Comparison of ENCODE assay signal across 27 mouse cellular contexts in the genomic region with DNA sequence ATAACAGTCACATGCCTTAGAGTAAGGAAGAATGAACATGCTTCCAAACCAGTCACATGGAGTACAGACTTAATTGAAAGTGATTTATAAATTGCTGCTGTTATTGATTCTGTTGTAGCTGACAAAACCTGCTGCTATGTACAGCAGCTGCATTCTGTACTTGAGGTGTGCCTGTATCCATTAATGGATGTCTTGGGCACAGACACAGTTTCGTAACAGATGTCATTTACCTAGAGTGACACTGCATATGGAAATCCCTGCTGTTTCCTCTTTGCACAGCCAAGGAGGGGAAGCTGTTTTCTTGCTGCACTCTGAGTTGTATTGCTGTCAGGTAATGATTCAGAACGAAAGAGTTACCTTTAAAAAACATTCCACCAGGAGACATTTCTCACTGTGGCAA.
A peak's percentile ranks its signal among the peaks of the same experiment; 100 is the strongest.
DNase-seq lines count a peak whose midpoint lies in the region; ATAC-seq and TF ChIP-seq lines count a peak whose summit lies in the region.
"Had no signal": no experiment of that assay in that cellular context is flagged by ENCODE, and none has a peak within 500 bp of the region (broad histone marks: within the 10 kb centered on the region; RNA-seq: fewer than 3 reads in every experiment).

No protein-coding gene starts in this region.

- H3K4me2 ChIP-seq in hindbrain, embryonic 13.5 days, result no peak overlapping the region
- H3K4me2 ChIP-seq in hindbrain, embryonic 12.5 days (replicated peaks), result no peak overlapping the region
- no peak overlapping the region for H3K4me2 ChIP-seq in neural tube, embryonic 14.5 days (ENCODE audit: low read depth, low read length)
- H3K4me2 ChIP-seq in neural tube, embryonic 15.5 days, result no peak overlapping the region
- H3K4me2 ChIP-seq in forebrain, embryonic 15.5 days (replicated peaks), result no peak overlapping the region
- no peak overlapping the region for H3K4me2 ChIP-seq in hindbrain, postnatal 0 days (ENCODE audit: low read depth, low read length)
- H3K4me2 ChIP-seq: embryonic facial prominence, embryonic 13.5 days; heart, embryonic 11.5 days; kidney, embryonic 15.5 days; limb, embryonic 15.5 days; lung, embryonic 14.5 days had no signal

- WGBS in hindbrain, embryonic 13.5 days, result 63% methylated on average over 2 of the region's 2 CpGs
- WGBS in hindbrain, embryonic 12.5 days, result 81% methylated on average over 2 of the region's 2 CpGs
- WGBS in neural tube, embryonic 14.5 days, result 66% methylated on average over 2 of the region's 2 CpGs
- 55% methylated on average over 2 of the region's 2 CpGs for WGBS in neural tube, embryonic 15.5 days
- WGBS in forebrain, embryonic 15.5 days, result 58% methylated on average over 2 of the region's 2 CpGs
- WGBS in hindbrain, postnatal 0 days, result 54% methylated on average over 2 of the region's 2 CpGs

- no peak for DNase-seq in hindbrain, postnatal 0 days (ENCODE audit: low spot score)
- DNase-seq: adrenal gland, adult 8-10 months; cerebellum, adult 8-10 months; cerebellum, postnatal 36 days; embryo, embryonic 11 days; gastrocnemius, postnatal 10 days; heart, adult 11 months; kidney, postnatal 36 days; left cerebral cortex, postnatal 4 days; lung, embryonic 14.5 days; midbrain, embryonic 14.5 days; right cerebral cortex, postnatal 4 days; thymus, postnatal 25 days had no signal

- H3K36me3 ChIP-seq in hindbrain, embryonic 13.5 days, result no peaks in the 10 kb centered on the region
- H3K36me3 ChIP-seq in hindbrain, embryonic 12.5 days, result no peaks in the 10 kb centered on the region
- no peaks in the 10 kb centered on the region for H3K36me3 ChIP-seq in neural tube, embryonic 14.5 days (ENCODE audit: control insufficient read depth, insufficient read depth, low read length)
- no peaks in the 10 kb centered on the region for H3K36me3 ChIP-seq in neural tube, embryonic 15.5 days
- H3K36me3 ChIP-seq in forebrain, embryonic 15.5 days, result no peaks in the 10 kb centered on the region
- no peaks in the 10 kb centered on the region for H3K36me3 ChIP-seq in hindbrain, postnatal 0 days (ENCODE audit: insufficient read depth, low read length)
- H3K36me3 ChIP-seq: embryonic facial prominence, embryonic 13.5 days; kidney, embryonic 15.5 days; limb, embryonic 15.5 days had no signal

- no peaks in the 10 kb centered on the region for H3K4me1 ChIP-seq in hindbrain, embryonic 13.5 days (replicated peaks)
- H3K4me1 ChIP-seq in hindbrain, embryonic 12.5 days, result no peaks in the 10 kb centered on the region
- H3K4me1 ChIP-seq in neural tube, embryonic 14.5 days (ENCODE audit: control insufficient read depth, insufficient read depth, low read length), result no peaks in the 10 kb centered on the region
- no peaks in the 10 kb centered on the region for H3K4me1 ChIP-seq in neural tube, embryonic 15.5 days
- H3K4me1 ChIP-seq in forebrain, embryonic 15.5 days, result no peaks in the 10 kb centered on the region
- no peaks in the 10 kb centered on the region for H3K4me1 ChIP-seq in hindbrain, postnatal 0 days (ENCODE audit: insufficient read depth, low read length)
- H3K4me1 ChIP-seq: embryonic facial prominence, embryonic 13.5 days; kidney, embryonic 15.5 days; limb, embryonic 15.5 days had no signal

- TF ChIP-seq CTCF in hindbrain, postnatal 0 days (IDR thresholded peaks at IDR 0.05; ENCODE audit: low read depth), result no peak

- H3K4me3 ChIP-seq in hindbrain, embryonic 13.5 days, result no peak overlapping the region
- no peak overlapping the region for H3K4me3 ChIP-seq in hindbrain, embryonic 12.5 days
- no peak overlapping the region for H3K4me3 ChIP-seq in neural tube, embryonic 14.5 days (ENCODE audit: low read depth, low read length)
- no peak overlapping the region for H3K4me3 ChIP-seq in neural tube, embryonic 15.5 days (replicated peaks)
- no peak overlapping the region for H3K4me3 ChIP-seq in forebrain, embryonic 15.5 days
- H3K4me3 ChIP-seq in hindbrain, postnatal 0 days (ENCODE audit: low read length), result no peak overlapping the region
- H3K4me3 ChIP-seq: embryonic facial prominence, embryonic 13.5 days; kidney, embryonic 15.5 days; limb, embryonic 15.5 days; myocyte had no signal

- H3K9me3 ChIP-seq in hindbrain, embryonic 13.5 days, result no peaks in the 10 kb centered on the region
- no peaks in the 10 kb centered on the region for H3K9me3 ChIP-seq in hindbrain, embryonic 12.5 days (replicated peaks)
- H3K9me3 ChIP-seq in neural tube, embryonic 14.5 days (ENCODE audit: control insufficient read depth, low read length), result no peaks in the 10 kb centered on the region
- H3K9me3 ChIP-seq in neural tube, embryonic 15.5 days (replicated peaks), result no peaks in the 10 kb centered on the region
- H3K9me3 ChIP-seq in forebrain, embryonic 15.5 days, result no peaks in the 10 kb centered on the region
- no peaks in the 10 kb centered on the region for H3K9me3 ChIP-seq in hindbrain, postnatal 0 days (ENCODE audit: low read length)
- H3K9me3 ChIP-seq: embryonic facial prominence, embryonic 13.5 days; kidney, embryonic 15.5 days; limb, embryonic 15.5 days had no signal

- no peaks in the 10 kb centered on the region for H3K27me3 ChIP-seq in hindbrain, embryonic 13.5 days
- H3K27me3 ChIP-seq in hindbrain, embryonic 12.5 days, result no peaks in the 10 kb centered on the region
- H3K27me3 ChIP-seq in neural tube, embryonic 14.5 days (ENCODE audit: control insufficient read depth, insufficient read depth, low read length), result no peaks in the 10 kb centered on the region
- no peaks in the 10 kb centered on the region for H3K27me3 ChIP-seq in neural tube, embryonic 15.5 days (replicated peaks)
- no peaks in the 10 kb centered on the region for H3K27me3 ChIP-seq in forebrain, embryonic 15.5 days
- H3K27me3 ChIP-seq in hindbrain, postnatal 0 days (ENCODE audit: insufficient read depth, low read length), result no peaks in the 10 kb centered on the region
- H3K27me3 ChIP-seq: embryonic facial prominence, embryonic 13.5 days; kidney, embryonic 15.5 days; limb, embryonic 15.5 days had no signal

- no peak overlapping the region for H3K9ac ChIP-seq in hindbrain, embryonic 13.5 days
- H3K9ac ChIP-seq in hindbrain, embryonic 12.5 days, result no peak overlapping the region
- no peak overlapping the region for H3K9ac ChIP-seq in neural tube, embryonic 14.5 days (replicated peaks; ENCODE audit: low read depth, low read length)
- no peak overlapping the region for H3K9ac ChIP-seq in neural tube, embryonic 15.5 days (replicated peaks)
- H3K9ac ChIP-seq in forebrain, embryonic 15.5 days (replicated peaks), result no peak overlapping the region
- no peak overlapping the region for H3K9ac ChIP-seq in hindbrain, postnatal 0 days (replicated peaks; ENCODE audit: low read length)
- H3K9ac ChIP-seq: embryonic facial prominence, embryonic 13.5 days; kidney, embryonic 15.5 days; limb, embryonic 15.5 days; liver, embryonic 14.5 days; lung, embryonic 14.5 days had no signal

- H3K27ac ChIP-seq in hindbrain, embryonic 13.5 days, result no peak overlapping the region
- no peak overlapping the region for H3K27ac ChIP-seq in hindbrain, embryonic 12.5 days
- H3K27ac ChIP-seq in neural tube, embryonic 14.5 days (ENCODE audit: low read depth, low read length), result no peak overlapping the region
- H3K27ac ChIP-seq in neural tube, embryonic 15.5 days (replicated peaks), result no peak overlapping the region
- no peak overlapping the region for H3K27ac ChIP-seq in forebrain, embryonic 15.5 days (replicated peaks)
- no peak overlapping the region for H3K27ac ChIP-seq in hindbrain, postnatal 0 days
- H3K27ac ChIP-seq: embryonic facial prominence, embryonic 13.5 days; limb, embryonic 15.5 days; liver, embryonic 14.5 days had no signal

- ATAC-seq in hindbrain, embryonic 13.5 days (ENCODE audit: low FRiP score), result peak; percentile 49; the same call in 1 of the 2 replicates
- ATAC-seq in hindbrain, embryonic 12.5 days (ENCODE audit: low FRiP score), result no peak
- peak; percentile 38; the same call in 1 of the 2 replicates for ATAC-seq in neural tube, embryonic 14.5 days (ENCODE audit: low read depth)
- no peak for ATAC-seq in neural tube, embryonic 15.5 days (ENCODE audit: low FRiP score)
- 0 out of 2 replicates have a peak, but pooled peaks have one; percentile 38 for ATAC-seq in forebrain, embryonic 15.5 days (replicated peaks)
- peak; percentile 18; the same call in 1 of the 2 replicates for ATAC-seq in hindbrain, postnatal 0 days
- ATAC-seq in erythroblast, adult 5-6 weeks (replicated peaks; ENCODE audit: low FRiP score, poor library complexity, severe bottlenecking), result no peak
- ATAC-seq: intestine, postnatal 0 days; Patski had no signal

Comparison
In these comparisons a context has a peak if more than half of its experiments do, and no peak if none do; other contexts are left out.
1. ATAC-seq: peak in hindbrain, embryonic 13.5 days (single experiment), neural tube, embryonic 14.5 days (single experiment), forebrain, embryonic 15.5 days (single experiment) and hindbrain, postnatal 0 days (single experiment); none in hindbrain, embryonic 12.5 days (single experiment), neural tube, embryonic 15.5 days (single experiment) and erythroblast, adult 5-6 weeks (single experiment).